Mouse (Mus musculus) layer of hippocampus, adult 2 months (tissue): ENCODE data around the gene Mfsd4b1. TPM values are rescaled to one million over a fixed set of nuclear protein-coding genes. Genes with fewer than 3 reads are reported as not detected.

Source experiments
- DNase-seq, 2 experiments: peaks; one replicate each; pipeline ENCODE4 v3.0.0; 2022; ENCODE audit warnings: low spot score in 2 of 2
- H3K27ac ChIP-seq: fragments of 200-600 bp; 2 replicates; pipeline ENCODE4 v1.8.1; 2022
- H3K4me3 ChIP-seq: fragments of 200-600 bp; 2 replicates; pipeline ENCODE4 v1.8.1; 2022; ENCODE audit warnings: mild to moderate bottlenecking
- CTCF ChIP-seq: fragments of 200-600 bp; conservative IDR thresholded peaks from 2 replicates; pipeline ENCODE4 v1.8.1; 2022; ENCODE audit warnings: antibody characterized with exemption, mild to moderate bottlenecking, moderate library complexity
- long read RNA-seq, 2 experiments: library from polyadenylated mRNA; stranded (forward); transcript quantifications; one replicate each; pipeline ENCODE4 v2.0.0; 2021; ENCODE audit warnings: borderline mapping rate in 2 of 2
- total RNA-seq, 2 experiments: library from RNA; stranded (reverse); gene quantifications; 2 replicates each; pipeline ENCODE4 v1.2.3; 2021

Mfsd4b1 gene
- 1 to 10 TPM; 1.2 to 1.7 TPM for total RNA-seq
- long read RNA-seq, experiment 1, partial matches to known transcripts = 0 of 5 reads
- long read RNA-seq, experiment 1, other reads (novel, unspliced or antisense) = 5 of 5 reads
- long read RNA-seq, experiment 2, partial matches to known transcripts = 1 of 2 reads
- long read RNA-seq, experiment 2, other reads (novel, unspliced or antisense) = 1 of 2 reads

GRCm38 (mm10) chr10:40024554-40025428 is at the start of gene Mfsd4b1:
Gene Mfsd4b1 (minus strand): TSS chr10:40025268.
- H3K4me3 ChIP-seq = peak within 1 kb of the TSS; percentile 76
- peak within 1 kb of the TSS; percentile 96 for H3K27ac ChIP-seq
- TF ChIP-seq CTCF = peak; percentile 56
- peak; percentile 89 to 92 for DNase-seq

GRCm38 (mm10) chr10:40073608-40074007 is 48.5 kb upstream of the Mfsd4b1 start:
- no peak for DNase-seq
- H3K27ac ChIP-seq = no peak overlapping the region
- H3K4me3 ChIP-seq = no peak overlapping the region
- no peak for TF ChIP-seq CTCF

- no peak overlapping the region for H3K4me3 ChIP-seq
- no peak for TF ChIP-seq CTCF
These were observed 45.6 kb upstream of the Mfsd4b1 start for GRCm38 (mm10) chr10:40070684-40071083.

GRCm38 (mm10) chr10:40069270-40069669 is 44.2 kb upstream of the Mfsd4b1 start:
- no peak for TF ChIP-seq CTCF
- peak overlapping the region; percentile 77 for H3K27ac ChIP-seq
- DNase-seq = peak; percentile 54 to 61

More at GRCm38 (mm10) chr10:40070684-40071083, 45.6 kb upstream of the Mfsd4b1 start:
- peak overlapping the region; percentile 32; the same call in 1 of the 2 replicates for H3K27ac ChIP-seq
- no peak for DNase-seq

GRCm38 (mm10) chr10:40068595-40068994 is 43.5 kb upstream of the Mfsd4b1 start:
- DNase-seq = no peak
- peak overlapping the region; percentile 77 for H3K27ac ChIP-seq
- no peak for TF ChIP-seq CTCF
- no peak overlapping the region for H3K4me3 ChIP-seq

More at GRCm38 (mm10) chr10:40069270-40069669, 44.2 kb upstream of the Mfsd4b1 start:
- no peak overlapping the region for H3K4me3 ChIP-seq

- DNase-seq = no peak
- Histone ChIP-seq H3K4me3 (no peak overlapping the region), H3K27ac (no peak overlapping the region)
- no peak for TF ChIP-seq CTCF
These were observed 42.5 kb upstream of the Mfsd4b1 start for GRCm38 (mm10) chr10:40067529-40067928.

- Histone ChIP-seq H3K27ac (no peak overlapping the region), H3K4me3 (no peak overlapping the region)
- DNase-seq = no peak
- no peak for TF ChIP-seq CTCF
These were observed 42.0 kb upstream of the Mfsd4b1 start for GRCm38 (mm10) chr10:40067071-40067470.

- Histone ChIP-seq H3K27ac (no peak overlapping the region), H3K4me3 (no peak overlapping the region)
- no peak for DNase-seq
- no peak for TF ChIP-seq CTCF
These were observed 40.3 kb upstream of the Mfsd4b1 start for GRCm38 (mm10) chr10:40065357-40065756.

- no peak overlapping the region for H3K4me3 ChIP-seq
- no peak overlapping the region for H3K27ac ChIP-seq
- no peak for DNase-seq
- no peak for TF ChIP-seq CTCF
These were observed 38.3 kb upstream of the Mfsd4b1 start for GRCm38 (mm10) chr10:40063291-40063890.

- Histone ChIP-seq H3K27ac (no peak overlapping the region), H3K4me3 (no peak overlapping the region)
- no peak for TF ChIP-seq CTCF
- no peak for DNase-seq
These were observed 37.7 kb upstream of the Mfsd4b1 start for GRCm38 (mm10) chr10:40062812-40063211.

- no peak overlapping the region for H3K27ac ChIP-seq
- H3K4me3 ChIP-seq = no peak overlapping the region
- TF ChIP-seq CTCF = no peak
- no peak for DNase-seq
These were observed 36.9 kb upstream of the Mfsd4b1 start for GRCm38 (mm10) chr10:40061926-40062325.

GRCm38 (mm10) chr10:40058786-40059120 is 33.7 kb upstream of the Mfsd4b1 start:
- no peak for TF ChIP-seq CTCF
- DNase-seq = no peak
- no peak overlapping the region for H3K27ac ChIP-seq
- H3K4me3 ChIP-seq = no peak overlapping the region

- DNase-seq = no peak
- H3K27ac ChIP-seq = no peak overlapping the region
- no peak overlapping the region for H3K4me3 ChIP-seq
- no peak for TF ChIP-seq CTCF
These were observed 33.2 kb upstream of the Mfsd4b1 start for GRCm38 (mm10) chr10:40058062-40058785.
